Mouse (Mus musculus) midbrain, embryonic 16.5 days (tissue): ENCODE measurements around the gene Cntnap4. TPM values are rescaled to one million over a fixed set of nuclear protein-coding genes. Genes with fewer than 3 reads are reported as not detected.

Experiments
- ATAC-seq: fragments of 200-750 bp; cut with Nextera tagmentation; 2 replicates; pipeline ENCODE4 v1.8.0; 2017; ENCODE audit warnings: moderate TSS enrichment
- H3K27ac ChIP-seq: fragments of 300-500 bp; sonication (generic); 2 replicates; pipeline ENCODE4 v1.5.1; 2014; ENCODE audit warnings: mild to moderate bottlenecking, low read length, mixed read lengths
- H3K27me3 ChIP-seq: fragments of 300-500 bp; sonication (generic); 2 replicates; pipeline ENCODE4 v1.6.1; 2014; ENCODE audit warnings: low read depth, low read length, mixed read lengths; ENCODE audit not compliant: control insufficient read depth, insufficient read depth
- H3K36me3 ChIP-seq: fragments of 300-500 bp; sonication (generic); 2 replicates; pipeline ENCODE4 v1.6.1; 2014; ENCODE audit warnings: mild to moderate bottlenecking, low read length, moderate library complexity, mixed read lengths; ENCODE audit not compliant: control insufficient read depth, insufficient read depth
- H3K4me1 ChIP-seq: fragments of 300-500 bp; sonication (generic); 2 replicates; pipeline ENCODE4 v1.6.1; 2014; ENCODE audit warnings: mild to moderate bottlenecking, low read length, mixed read lengths; ENCODE audit not compliant: control insufficient read depth, insufficient read depth
- H3K4me2 ChIP-seq: fragments of 300-500 bp; sonication (generic); 2 replicates; pipeline ENCODE4 v1.6.1; 2014; ENCODE audit warnings: mild to moderate bottlenecking, low read length, mixed read lengths
- H3K4me3 ChIP-seq: fragments of 300-500 bp; sonication (generic); 2 replicates; pipeline ENCODE4 v1.5.1; 2014; ENCODE audit warnings: low read depth, mild to moderate bottlenecking, low read length, moderate library complexity, mixed read lengths
- H3K9ac ChIP-seq: fragments of 300-500 bp; sonication (generic); 2 replicates; pipeline ENCODE4 v1.6.1; 2014; ENCODE audit warnings: low read depth, low read length, mixed read lengths
- H3K9me3 ChIP-seq: fragments of 300-500 bp; sonication (generic); replicated peaks from 2 replicates; pipeline ENCODE4 v1.6.1; 2014; ENCODE audit warnings: mild to moderate bottlenecking, low read length, mixed read lengths; ENCODE audit not compliant: control insufficient read depth, poor library complexity, severe bottlenecking
- WGBS: fragments of 180-500 bp; shearing (Covaris S2); extraction: QIAGEN DNeasy Blood & Tissue Kit; methylation state at CpG from one replicate; pipeline ENCODE4 v1.1.7; 2014; 5-methylcytosine and 5-hydroxymethylcytosine counted together
- polyA plus RNA-seq: library from polyadenylated mRNA; unstranded; fragments of >200 nt; fragmentation: Nextera tagmentation; extraction: Ambion mirVana; gene quantifications from 2 replicates; pipeline ENCODE4 v1.2.1, GENCODE M21; 2015

The Cntnap4 gene
- polyA plus RNA-seq, 1 experiment from 2014 or later, result 23.0 TPM

DNA sequence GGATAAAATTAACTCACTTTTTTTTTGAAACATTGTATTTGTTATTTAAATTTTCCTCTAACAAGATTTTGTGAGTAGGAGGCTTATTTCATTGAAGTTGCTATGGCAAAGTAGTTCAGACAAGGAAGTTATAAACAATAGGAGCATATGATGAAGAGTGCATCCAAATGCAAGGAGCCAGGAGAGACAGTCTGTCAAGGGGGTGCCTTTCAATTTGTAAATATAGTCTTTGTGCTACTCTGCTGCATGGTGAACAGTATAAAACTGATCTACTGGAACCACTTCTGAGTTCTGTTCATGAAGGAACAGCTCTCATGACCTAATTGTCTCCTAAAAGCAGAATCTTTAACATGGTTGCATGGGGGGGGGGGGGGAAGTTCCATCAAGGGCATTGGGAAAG, 352.3 kb downstream of the Cntnap4 start:
- Histone ChIP-seq H3K9me3 (no peaks in the 10 kb centered on the region), H3K9ac (no peak overlapping the region), H3K27ac (no peak overlapping the region), H3K36me3 (no peaks in the 10 kb centered on the region), H3K4me3 (no peak overlapping the region), H3K4me2 (no peak overlapping the region), H3K27me3 (no peaks in the 10 kb centered on the region), H3K4me1 (no peaks in the 10 kb centered on the region)
- ATAC-seq, result no peak

DNA sequence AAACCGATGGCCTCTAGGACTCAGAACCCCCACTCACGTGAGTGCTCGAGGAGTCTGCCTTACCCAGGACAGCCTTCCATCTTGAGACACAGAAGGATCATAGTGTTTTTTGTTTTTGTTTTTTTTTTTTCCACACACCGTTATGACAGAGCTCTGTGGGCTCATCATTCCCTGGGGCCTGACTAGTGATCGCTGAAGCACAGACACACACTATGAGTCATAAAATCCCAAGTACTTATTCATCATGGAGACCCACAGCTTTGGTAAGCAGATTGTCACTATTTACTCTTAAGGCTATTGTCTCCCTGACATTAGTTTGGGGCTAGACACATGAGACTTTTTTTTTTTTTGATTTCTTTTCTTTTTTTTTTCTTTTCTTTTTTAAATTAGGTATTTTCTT, 352.9 kb downstream of the Cntnap4 start:
- 84% methylated on average over 5 of the region's 5 CpGs for WGBS
- Histone ChIP-seq H3K36me3 (no peaks in the 10 kb centered on the region), H3K9me3 (no peaks in the 10 kb centered on the region), H3K4me3 (no peak overlapping the region), H3K4me1 (no peaks in the 10 kb centered on the region), H3K9ac (no peak overlapping the region), H3K27ac (no peak overlapping the region), H3K27me3 (no peaks in the 10 kb centered on the region), H3K4me2 (no peak overlapping the region)
- no peak for ATAC-seq
